Mouse (Mus musculus) ES-E14 (cell line): ENCODE measurements around the gene Foxp4. TPM values are rescaled to one million over a fixed set of nuclear protein-coding genes. Genes with fewer than 3 reads are reported as not detected.

ENCODE experiments used
- DNase-seq: peaks from one replicate; pipeline ENCODE4 v3.0.0-alpha.2; 2013; ENCODE audit warnings: low read depth, low spot score
- H3K27ac ChIP-seq: 2 replicates; pipeline ENCODE4 v1.5.1; 2012; ENCODE audit warnings: low read depth, mild to moderate bottlenecking, low read length, moderate library complexity, mixed read lengths; ENCODE audit not compliant: poor library complexity, insufficient read depth, severe bottlenecking
- H3K36me3 ChIP-seq: 2 replicates; pipeline ENCODE4 v1.6.1; 2012; ENCODE audit warnings: mild to moderate bottlenecking, low read length, moderate library complexity, mixed read lengths; ENCODE audit not compliant: control insufficient read depth, poor library complexity, insufficient read depth, severe bottlenecking
- H3K4me1 ChIP-seq, 2 experiments: fragments of 150-350 bp in 1 of 2; sonication (generic) in 1 of 2; 2 replicates each; pipeline ENCODE4 v1.6.1; 2012; ENCODE audit warnings: low read length in 2 of 2, mild to moderate bottlenecking in 1 of 2, mixed read lengths in 1 of 2; ENCODE audit not compliant: control insufficient read depth in 2 of 2, insufficient read depth in 2 of 2, poor library complexity in 1 of 2
- H3K4me3 ChIP-seq, 2 experiments: fragments of 150-350 bp in 1 of 2; sonication (generic) in 1 of 2; 2 replicates each; pipeline ENCODE4 v1.5.1; 2012; ENCODE audit warnings: low read length in 2 of 2, low read depth in 1 of 2, mild to moderate bottlenecking in 1 of 2, mixed read lengths in 1 of 2; ENCODE audit not compliant: insufficient read depth in 1 of 2, poor library complexity in 1 of 2, severe bottlenecking in 1 of 2
- H3K9ac ChIP-seq: 2 replicates; pipeline ENCODE4 v1.6.1; 2012; ENCODE audit warnings: low read depth, mild to moderate bottlenecking, low read length, mixed read lengths; ENCODE audit not compliant: poor library complexity, insufficient read depth, severe bottlenecking
- H3K9me3 ChIP-seq: fragments of 150-350 bp; sonication (generic); 2 replicates; pipeline ENCODE4 v1.6.1; 2012; ENCODE audit warnings: low read depth, mild to moderate bottlenecking, low read length; ENCODE audit not compliant: control insufficient read depth, insufficient read depth
- CHD2 ChIP-seq: IDR thresholded peaks from 2 replicates; pipeline ENCODE4 v1.6.1; 2014; ENCODE audit warnings: mild to moderate bottlenecking, low read depth, low read length, inconsistent platforms
- HCFC1 ChIP-seq: IDR thresholded peaks from 2 replicates; pipeline ENCODE4 v1.6.1; 2012; ENCODE audit warnings: low read length, inconsistent platforms, borderline replicate concordance; ENCODE audit not compliant: insufficient read depth
- MAFK ChIP-seq: IDR thresholded peaks from 2 replicates; pipeline ENCODE4 v1.6.1; 2014; ENCODE audit warnings: mild to moderate bottlenecking, low read depth, low read length, inconsistent platforms; ENCODE audit not compliant: insufficient read depth
- ZC3H11A ChIP-seq: IDR thresholded peaks from 2 replicates; pipeline ENCODE4 v1.6.1; 2012; ENCODE audit warnings: low read depth, mild to moderate bottlenecking, inconsistent platforms, low read length, borderline replicate concordance
- ZNF384 ChIP-seq: IDR thresholded peaks from 2 replicates; pipeline ENCODE4 v1.6.1; 2012; ENCODE audit warnings: low read depth, low read length, inconsistent platforms
- in situ Hi-C, 2 experiments: fragments of 600-800 bp; cut with MboI; formaldehyde crosslinking; loops; one replicate each; pipeline ENCODE4 v1.15.1; 2025; ENCODE audit warnings: low sequenced_read_pairs in 2 of 2, inconsistent platforms in 1 of 2; ENCODE audit not compliant: unreplicated experiment in 2 of 2
- total RNA-seq: library from RNA; depleted of rRNA; stranded (reverse); fragments of 300-350 nt; gene quantifications from 2 replicates; pipeline ENCODE4 v1.2.3, GENCODE M21; 2012

The Foxp4 gene
- total RNA-seq, 1 experiment = 25.2 TPM

DNA sequence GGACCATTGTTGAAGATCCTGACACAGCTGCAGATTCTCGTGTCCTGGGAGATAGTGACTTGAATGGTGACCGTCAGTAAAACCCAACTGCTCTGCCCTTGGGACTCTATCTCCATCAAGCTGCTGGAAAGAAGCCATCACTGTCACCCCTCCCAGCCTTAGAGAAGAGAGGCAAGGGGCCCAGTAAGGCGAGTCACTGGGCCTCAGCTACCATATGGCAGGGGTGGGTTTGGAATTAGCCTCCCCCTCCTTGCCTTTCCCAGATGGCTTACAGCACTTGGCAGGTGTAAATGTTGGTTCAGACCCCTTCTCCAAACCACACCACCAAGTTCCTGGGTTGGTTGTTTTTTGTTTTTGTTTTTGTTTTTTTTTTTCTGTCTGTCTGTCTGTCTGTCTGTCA, 21.7 kb upstream of the Foxp4 start:
- no peak overlapping the region for H3K4me3 ChIP-seq
- TF ChIP-seq CHD2 (no peak), MAFK (no peak), HCFC1 (no peak), ZNF384 (no peak), ZC3H11A (no peak)
- H3K27ac ChIP-seq = no peak overlapping the region
- in situ Hi-C loops = no loop called here
- H3K9ac ChIP-seq = no peak overlapping the region
- H3K36me3 ChIP-seq = no peaks in the 10 kb centered on the region
- H3K4me1 ChIP-seq = peaks cover 4 to 8% of the 10 kb centered on the region in 2 experiments; a peak in 3 of 4 replicates
- H3K9me3 ChIP-seq = no peaks in the 10 kb centered on the region
- DNase-seq = no peak

DNA sequence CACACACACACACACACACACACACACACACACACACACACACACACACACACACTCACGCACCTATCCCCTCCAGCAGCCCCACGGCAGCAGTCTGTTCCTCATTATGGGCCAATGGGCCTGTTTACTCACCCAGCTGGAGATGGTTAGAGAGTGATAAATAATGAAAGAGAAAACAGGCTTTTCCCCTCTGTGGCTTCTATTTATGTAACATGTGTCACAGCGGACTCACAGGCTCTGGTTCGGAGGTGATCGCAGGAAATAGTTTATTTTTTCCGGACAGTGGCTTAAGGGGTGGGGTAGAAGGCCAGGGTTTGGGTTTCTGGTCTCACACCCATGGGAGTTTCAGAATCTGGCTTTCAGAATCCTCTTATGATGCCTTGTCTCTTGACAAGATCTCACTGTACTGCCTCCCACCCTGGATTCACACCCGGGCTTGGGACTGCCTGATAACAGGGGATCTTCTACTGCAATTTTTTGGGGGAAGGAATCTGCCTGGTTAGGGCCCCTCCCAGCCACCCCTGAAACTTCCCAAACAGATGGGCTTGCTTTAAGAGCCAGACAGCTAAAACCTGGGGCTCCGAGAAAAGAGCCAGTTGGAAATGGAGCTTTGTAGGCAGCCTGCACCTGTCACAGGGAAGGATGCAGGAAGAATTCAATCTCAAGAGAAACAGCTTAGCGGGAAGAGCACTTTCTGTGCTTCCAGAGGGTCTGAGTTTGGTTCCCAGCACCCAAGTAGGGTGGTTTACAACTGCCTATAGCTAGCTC, 18.8 kb upstream of the Foxp4 start:
- Histone ChIP-seq H3K9me3 (no peaks in the 10 kb centered on the region), H3K36me3 (no peaks in the 10 kb centered on the region), H3K27ac (no peak overlapping the region), H3K4me1 (peaks cover 3 to 8% of the 10 kb centered on the region in 2 experiments; a peak in 2 of 4 replicates), H3K4me3 (no peak overlapping the region), H3K9ac (no peak overlapping the region)
- TF ChIP-seq ZC3H11A = no peak
- TF ChIP-seq CHD2 = no peak
- no peak for TF ChIP-seq HCFC1
- no peak for TF ChIP-seq MAFK
- no peak for TF ChIP-seq ZNF384
- in situ Hi-C loops = no loop called here
- no peak for DNase-seq

DNA sequence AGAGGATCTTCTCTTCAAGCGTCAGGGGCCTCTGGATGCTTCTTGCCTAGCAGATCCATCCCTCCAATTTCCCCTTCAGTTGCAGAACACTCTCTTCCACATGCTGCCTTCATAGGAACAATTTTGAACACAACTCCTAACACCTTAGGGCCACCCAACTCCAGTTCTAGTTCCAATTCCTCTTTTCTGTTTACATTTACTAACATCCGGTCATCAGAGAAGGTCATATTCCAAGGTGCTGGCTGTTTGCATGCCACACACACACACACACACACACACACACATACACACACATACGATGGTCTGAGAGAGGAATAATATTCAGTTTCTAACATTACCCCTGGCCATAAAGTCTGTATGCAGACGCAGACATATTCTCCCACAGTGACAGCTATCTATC, 17.6 kb upstream of the Foxp4 start:
- no peak for DNase-seq
- no peaks in the 10 kb centered on the region for H3K36me3 ChIP-seq
- no peak overlapping the region for H3K4me3 ChIP-seq
- no peak for TF ChIP-seq CHD2
- TF ChIP-seq MAFK = no peak
- no peak for TF ChIP-seq ZC3H11A
- no peak for TF ChIP-seq HCFC1
- TF ChIP-seq ZNF384 = no peak
- peaks cover 3 to 15% of the 10 kb centered on the region in 2 experiments; a peak in 3 of 4 replicates for H3K4me1 ChIP-seq
- no peak overlapping the region for H3K9ac ChIP-seq
- no peaks in the 10 kb centered on the region for H3K9me3 ChIP-seq
- in situ Hi-C loops = no loop called here
- no peak overlapping the region for H3K27ac ChIP-seq

DNA sequence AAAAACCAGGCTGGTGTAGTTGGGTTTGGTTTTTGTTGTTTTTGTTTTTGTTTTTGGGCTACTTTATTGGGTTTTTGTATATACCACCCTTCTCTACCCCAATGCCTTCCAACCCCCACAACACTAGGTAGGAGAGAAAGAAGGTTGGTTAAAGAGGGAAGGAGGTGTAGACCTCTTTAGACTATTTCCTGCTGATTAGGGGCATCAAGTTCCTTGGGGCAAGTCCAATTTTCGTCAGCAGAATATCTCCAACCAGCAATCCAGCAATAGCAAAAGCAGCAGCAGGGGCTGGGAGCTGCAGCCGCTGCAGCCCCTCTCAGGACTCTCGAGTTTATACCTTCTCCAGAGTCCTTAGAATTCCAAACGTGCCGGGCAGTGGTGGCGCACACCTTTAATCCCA, 14.4 kb upstream of the Foxp4 start:
- DNase-seq = no peak
- in situ Hi-C loops = no loop called here
- no peak overlapping the region for H3K4me3 ChIP-seq
- TF ChIP-seq ZC3H11A = no peak
- TF ChIP-seq MAFK = no peak
- no peak for TF ChIP-seq CHD2
- TF ChIP-seq HCFC1 = no peak
- no peak for TF ChIP-seq ZNF384
- H3K4me1 ChIP-seq = peaks cover 0 to 8% of the 10 kb centered on the region in 2 experiments; a peak in 2 of 4 replicates
- no peaks in the 10 kb centered on the region for H3K9me3 ChIP-seq
- H3K36me3 ChIP-seq = no peaks in the 10 kb centered on the region
- H3K9ac ChIP-seq = no peak overlapping the region
- no peak overlapping the region for H3K27ac ChIP-seq
